Mouse (Mus musculus) cortical plate, adult 2 months (tissue): ENCODE results near the gene Ccdc58.

Source experiments
- CTCF ChIP-seq: fragments of 200-500 bp; IDR thresholded peaks from 2 replicates; pipeline ENCODE4 v1.5.1; 2011; ENCODE audit warnings: mild to moderate bottlenecking, control low read depth, low read length; ENCODE audit not compliant: insufficient read depth; ENCODE audit errors: extremely low read depth
- POLR2A ChIP-seq: fragments of 200-500 bp; IDR thresholded peaks from 2 replicates; pipeline ENCODE4 v1.6.1; 2011; ENCODE audit warnings: mild to moderate bottlenecking, low read length, control low read depth; ENCODE audit not compliant: insufficient read depth; ENCODE audit errors: extremely low read depth

GRCm38 (mm10) chr16:36094079-36094478 is 22.6 kb downstream of the Ccdc58 start:
- TF ChIP-seq CTCF (no peak), POLR2A (no peak)
